Mouse (Mus musculus): ENCODE data around the gene Gjd3.

Gene Gjd3

DNA sequence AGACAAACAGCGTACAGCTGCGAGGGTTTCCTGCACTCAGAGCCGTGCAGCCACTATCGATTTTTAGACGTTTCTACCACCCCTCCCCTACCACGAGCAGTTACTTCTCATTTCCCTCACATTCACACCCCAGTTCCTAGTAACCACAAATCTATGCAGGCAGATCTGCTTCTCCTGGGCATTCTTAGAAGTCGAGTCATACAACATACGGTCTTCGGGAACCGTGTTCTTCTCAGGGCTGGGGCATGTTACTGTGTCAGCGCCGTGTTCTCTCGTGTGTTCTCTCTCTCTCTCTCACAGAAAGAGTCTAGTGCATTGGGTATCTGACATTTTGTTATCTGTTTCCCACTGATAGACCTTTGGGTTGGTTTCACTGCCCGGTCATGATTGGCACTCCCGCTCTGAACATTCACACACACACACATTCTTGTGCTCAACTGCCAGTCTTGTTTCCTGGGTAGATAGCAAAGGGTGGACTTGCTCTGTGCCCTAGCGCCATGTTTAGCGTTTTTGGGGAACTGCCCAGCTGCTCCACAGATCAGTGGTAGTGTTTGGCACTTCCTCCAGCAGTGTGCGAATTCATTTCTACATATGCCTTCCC is 34.7 kb downstream of the Gjd3 start:
- no peak for DNase-seq (ENCODE audit: low spot score in 2 of 2)

DNA sequence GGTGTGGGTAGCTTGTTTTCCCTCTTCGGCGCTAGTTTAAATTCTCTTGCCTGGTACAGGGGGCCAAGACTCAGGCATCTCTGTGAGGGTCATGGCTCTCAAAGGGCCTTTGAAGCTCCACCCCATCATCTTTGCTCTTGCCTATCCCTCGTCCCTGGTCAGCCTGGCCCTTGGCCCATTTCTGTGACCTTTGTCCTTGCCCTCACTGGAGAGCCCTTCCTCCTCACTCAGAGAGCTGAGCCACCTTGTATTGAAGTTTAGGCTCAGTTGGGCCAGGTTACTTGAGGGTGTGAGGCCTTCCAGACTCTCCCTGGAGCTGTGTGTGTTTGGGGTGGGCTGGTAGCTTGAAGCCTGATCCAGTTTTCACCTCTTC is 37.2 kb downstream of the Gjd3 start:
- no peak for DNase-seq (ENCODE audit: low spot score in 2 of 2)

DNA sequence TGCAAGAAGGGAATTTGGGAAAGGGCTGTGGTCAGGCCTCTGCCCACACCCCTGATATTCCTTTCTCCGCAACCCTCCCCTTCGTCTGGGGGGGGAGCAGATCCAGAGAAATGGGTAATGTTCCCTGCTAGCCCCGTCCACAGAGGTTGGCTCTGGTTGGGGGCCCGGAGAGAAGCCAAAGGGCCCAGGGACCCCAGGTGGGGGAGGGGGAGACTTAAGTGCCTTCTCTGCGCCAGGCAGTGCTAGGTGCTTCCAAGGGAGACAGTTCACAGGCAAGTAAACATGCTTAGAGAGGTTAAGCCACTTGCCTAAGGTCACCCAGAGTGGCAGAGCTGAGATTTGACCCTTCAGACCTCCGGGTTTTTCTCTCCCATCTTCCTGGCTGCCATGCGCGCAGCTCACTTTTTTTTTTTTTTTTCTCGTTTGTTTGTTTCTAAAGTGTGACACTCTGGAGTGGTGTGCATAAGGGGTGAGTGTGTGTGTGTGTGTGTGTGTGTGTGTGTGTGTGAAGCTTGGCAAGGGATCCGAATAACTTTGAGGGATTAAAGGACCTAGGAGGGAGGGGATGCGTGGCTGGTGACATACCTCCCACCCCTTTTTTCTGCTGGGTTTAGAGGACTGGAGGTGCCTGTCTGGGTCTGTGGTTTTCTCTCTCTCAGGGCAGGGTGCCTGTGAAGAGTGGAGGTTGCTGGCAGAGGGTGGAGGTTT is 37.8 kb downstream of the Gjd3 start:
- DNase-seq (ENCODE audit: low spot score in 2 of 2) = no peak

DNA sequence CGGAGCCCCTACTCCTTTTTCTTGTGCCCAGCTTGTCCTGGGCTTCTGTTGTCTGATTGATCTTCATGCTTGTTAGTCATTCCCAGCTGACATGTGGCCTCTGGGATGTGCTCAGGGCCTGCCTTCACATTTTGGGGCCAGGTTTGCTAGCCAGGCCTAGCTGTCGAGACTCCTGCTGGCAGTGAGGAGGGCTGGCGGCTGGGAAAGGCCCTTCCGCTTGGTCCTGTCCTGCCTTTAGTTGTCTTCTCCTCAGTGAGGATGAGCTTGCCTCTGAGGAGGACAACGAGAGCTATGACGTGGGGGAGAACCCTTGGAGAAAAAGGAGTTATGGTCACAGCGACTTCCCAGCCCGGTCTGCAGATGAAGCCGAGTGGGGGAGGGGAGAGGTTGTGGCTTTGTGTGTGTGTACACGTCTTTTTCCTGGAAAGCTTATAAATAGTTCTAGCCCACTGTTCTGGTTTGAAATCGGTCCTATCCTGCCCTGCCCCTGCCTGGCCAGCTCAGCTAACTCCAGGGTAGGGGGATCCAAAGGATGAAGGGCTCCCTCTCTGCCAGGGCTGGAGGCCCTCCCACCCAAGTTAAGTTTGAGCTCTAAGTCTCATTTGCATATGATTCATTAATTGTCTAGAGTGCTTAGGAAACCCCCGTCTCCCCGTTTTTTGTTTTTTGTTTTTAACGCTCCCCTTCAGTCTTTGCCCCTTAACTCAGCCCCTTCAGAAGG is 38.9 kb downstream of the Gjd3 start:
- DNase-seq (ENCODE audit: low spot score in 2 of 2) = no peak

DNA sequence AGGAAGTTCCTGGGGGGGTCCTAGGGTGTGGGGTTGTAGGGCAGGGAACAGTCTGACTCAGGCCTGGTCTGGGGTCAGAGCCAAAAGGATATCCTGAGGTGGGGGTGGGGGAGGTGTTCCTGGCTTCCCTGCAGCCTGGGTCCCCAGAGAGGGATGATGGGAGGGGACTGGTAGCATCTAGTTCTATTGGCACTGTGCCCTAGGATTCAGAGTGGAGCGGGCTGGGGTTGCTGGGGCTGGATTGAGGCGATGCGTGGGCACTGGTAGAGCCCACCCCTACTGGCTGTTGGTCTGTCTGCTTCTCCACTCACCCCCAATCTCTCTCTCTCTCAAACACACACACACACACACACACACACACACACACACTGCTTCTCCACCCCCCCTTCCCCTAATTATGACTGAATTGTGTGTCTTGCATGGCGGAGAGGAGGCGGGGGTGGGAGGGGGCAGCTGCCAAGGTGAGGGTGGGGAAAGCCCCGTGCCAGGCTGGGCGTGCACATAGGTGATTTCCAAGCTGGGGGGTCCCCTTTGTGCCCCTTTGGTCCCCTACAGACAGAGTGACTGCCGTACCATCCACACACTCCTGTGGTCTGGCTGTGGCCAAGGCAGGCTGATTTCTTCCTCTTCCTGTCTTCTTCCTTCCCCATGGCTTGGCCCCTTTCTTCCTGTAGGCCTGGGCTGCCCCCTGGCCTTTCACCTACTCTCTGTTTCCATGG is 39.7 kb downstream of the Gjd3 start:
- no peak for DNase-seq (ENCODE audit: low spot score in 2 of 2)

DNA sequence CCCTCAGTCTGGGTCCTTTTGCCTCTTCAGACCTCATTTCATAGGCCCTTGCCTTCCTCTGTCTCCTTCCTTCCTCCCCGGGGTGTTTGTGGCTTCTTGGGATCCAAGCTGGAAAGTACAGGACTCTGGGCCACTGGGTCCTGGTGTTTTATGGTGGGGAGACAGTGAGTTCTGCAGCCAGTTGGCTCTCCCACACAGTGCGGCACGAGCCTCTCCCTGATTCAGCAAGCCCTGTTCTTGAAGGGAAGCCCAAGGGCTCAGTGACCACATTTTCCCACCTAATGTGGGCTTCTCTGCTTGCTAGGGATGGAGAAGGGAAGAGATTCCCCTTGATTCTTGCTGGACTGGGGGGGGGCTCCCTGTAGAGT is 40.3 kb downstream of the Gjd3 start:
- no peak for DNase-seq (ENCODE audit: low spot score in 2 of 2)

DNA sequence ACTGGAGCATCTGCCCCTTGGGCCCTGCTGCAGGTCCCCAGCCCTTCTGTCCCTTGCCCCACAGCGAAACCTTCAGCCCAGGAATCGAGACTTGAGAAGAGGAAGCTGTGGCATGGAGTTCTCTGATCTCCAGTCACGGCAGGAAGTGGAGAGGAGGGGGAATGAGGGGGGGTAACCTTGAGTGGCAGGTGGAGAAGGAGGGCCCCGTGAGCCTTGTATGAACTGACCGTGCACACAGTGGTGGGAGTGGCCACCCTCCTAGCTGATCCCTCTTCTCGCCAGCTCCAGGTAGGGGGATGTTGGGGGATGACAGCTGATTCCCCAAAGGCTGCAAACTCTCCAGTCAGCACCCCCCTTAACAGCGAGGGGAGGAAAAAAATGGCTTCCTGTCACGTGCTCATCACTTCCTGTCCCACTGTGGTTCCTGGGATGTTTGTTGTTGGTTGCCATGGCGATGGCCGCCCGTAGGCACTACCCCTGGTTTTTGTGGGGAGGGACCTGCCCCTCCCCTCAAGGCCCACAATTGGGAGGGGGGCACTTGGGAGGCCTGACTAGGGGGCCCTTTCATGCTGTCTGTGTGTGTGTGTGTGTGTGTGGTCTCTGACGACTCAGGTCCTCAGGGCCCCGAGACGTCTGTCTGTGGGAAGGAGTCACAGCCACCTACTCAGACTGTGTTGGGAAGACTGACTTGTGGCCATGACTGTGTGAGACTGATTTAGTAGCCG is 40.8 kb downstream of the Gjd3 start:
- peak; percentile 73 to 79 for DNase-seq (ENCODE audit: low spot score in 2 of 2)

DNA sequence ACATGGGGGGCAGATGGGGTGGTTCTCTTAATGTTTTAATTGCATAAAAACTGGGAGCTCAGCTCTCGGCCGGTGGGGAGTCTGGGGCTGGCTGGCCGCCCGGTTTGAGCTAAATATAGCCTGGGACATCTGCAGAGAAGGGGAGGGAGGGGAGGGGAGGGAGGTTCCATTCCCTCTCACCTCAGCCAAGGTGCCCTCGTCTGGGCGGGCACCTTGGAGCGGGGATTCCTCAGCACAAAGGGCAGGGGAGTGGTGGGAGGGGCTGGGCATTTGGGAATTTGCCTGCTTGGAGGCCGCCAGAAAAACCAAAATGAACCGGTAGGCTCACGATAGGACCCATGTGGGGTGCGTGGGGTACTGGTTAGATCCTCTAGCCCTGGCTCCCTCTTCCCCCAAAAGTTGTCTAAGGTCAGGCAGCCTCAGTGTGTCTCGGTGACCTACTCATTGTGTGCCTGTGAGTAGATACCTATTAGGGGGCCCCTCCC is 41.4 kb downstream of the Gjd3 start:
- no peak for DNase-seq (ENCODE audit: low spot score in 2 of 2)

DNA sequence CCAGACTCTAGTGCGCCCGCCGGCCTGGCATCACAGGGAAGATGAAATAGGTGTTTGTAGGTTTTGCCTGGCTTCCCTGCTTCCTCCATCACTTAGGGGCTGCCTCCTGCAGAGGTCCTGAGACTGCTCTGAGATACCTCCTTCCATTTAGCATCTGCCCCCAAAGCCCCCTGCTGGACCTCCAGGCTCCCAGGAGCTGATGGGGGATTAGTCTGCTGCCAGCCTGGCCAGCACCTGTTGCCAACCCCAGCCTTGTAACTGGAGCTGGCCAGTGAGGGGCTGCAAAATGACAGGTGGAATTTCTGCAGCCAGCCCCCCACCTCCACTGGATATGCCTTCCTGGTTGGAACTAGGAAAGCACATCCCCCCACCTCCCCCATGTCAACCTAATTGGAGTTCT is 42.0 kb downstream of the Gjd3 start:
- no peak for DNase-seq (ENCODE audit: low spot score in 2 of 2)

DNA sequence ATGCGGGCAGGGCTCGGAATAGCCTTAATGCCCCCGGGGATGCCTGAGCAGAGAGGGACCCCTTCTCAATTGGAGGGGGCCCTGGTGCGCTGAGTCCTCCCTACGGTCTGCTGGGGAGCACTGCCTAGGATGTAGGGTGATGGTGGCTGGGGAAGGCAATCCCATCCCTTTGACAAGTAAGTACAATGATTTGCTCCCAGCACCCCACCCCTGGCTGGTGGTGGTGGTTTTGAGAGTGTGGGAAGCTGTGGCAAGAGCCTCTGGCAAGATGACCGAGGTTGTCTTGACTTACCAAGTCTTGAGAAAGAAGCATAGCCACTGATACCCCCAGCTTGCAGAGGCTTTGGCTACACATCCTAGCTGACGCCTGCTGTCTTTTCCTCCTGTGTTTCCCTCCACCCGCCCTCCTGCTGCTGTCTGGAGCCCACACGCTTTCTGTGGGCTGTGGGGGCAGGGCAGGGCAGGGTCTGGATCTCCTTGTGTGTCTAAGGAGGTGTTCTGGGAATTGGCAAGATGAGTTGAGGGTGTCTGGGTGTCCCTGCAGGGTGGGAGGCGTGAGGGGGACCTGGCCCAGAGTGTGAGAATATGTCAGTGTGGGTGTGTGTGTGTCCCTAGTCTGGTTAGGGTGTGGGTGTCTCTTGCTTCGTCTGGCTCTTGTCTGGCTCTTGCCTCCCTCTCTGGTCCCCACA is 42.7 kb downstream of the Gjd3 start:
- no peak for DNase-seq (ENCODE audit: low spot score in 2 of 2)

DNA sequence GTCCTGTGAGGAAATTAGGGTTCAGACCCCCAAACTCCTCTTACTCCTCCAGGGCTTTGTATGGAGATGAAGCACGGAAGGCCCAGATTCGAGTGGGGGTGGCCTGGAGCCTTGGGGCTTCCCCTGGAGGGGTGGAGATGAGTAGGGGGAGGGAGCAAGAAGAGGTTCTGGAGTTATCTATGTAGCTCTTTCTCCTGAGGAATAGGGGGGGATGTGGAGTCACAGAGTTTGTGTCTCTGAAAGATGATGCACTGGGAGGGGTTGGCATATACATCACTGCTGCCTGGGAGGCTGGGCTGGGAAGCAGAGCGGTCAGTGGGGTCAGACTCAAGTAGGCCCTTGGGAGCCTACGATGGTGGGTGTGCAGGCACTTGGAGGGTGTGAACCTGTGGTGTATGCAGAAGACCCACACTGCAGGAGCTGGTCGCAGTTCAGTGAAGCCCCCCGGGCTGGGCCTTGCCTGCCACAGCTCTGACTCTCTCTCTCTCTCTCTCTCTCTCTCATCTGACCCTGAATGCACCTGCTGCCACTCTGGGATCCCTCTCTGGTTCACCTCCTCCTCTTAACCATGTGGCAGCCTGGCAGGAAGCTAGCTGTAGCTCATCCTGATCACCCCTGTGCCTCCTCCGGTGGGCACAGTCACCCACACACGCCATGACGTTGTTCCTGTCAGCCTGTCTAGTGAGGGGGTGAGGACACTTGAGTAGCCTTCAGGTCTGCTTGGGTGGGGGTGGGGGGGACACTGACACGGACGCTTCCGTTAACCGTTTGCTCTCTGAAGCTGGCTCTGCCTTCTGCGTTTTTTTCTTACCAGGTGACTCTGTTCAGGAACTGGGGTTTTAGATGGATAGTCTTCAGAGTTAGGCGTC is 43.5 kb downstream of the Gjd3 start:
- DNase-seq (ENCODE audit: low spot score in 2 of 2) = no peak

DNA sequence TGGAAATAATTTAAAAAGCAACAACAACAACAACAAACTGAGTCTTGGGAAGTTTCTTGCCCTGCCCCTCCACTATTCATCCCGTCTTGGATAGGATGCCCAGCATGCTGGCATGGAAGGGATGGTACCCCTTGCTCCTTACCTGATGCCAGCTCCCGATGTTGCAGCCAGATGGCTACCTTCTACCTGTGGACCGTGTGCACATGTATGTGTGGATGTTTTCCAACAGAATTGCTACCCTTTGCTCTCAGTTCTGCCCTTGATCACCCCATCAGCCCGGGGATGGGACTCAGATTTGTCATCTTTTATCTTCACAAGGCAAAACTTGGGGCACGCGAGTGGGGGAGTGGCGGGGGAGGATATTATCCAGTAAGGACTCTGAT is 44.1 kb downstream of the Gjd3 start:
- no peak for DNase-seq (ENCODE audit: low spot score in 2 of 2)

DNA sequence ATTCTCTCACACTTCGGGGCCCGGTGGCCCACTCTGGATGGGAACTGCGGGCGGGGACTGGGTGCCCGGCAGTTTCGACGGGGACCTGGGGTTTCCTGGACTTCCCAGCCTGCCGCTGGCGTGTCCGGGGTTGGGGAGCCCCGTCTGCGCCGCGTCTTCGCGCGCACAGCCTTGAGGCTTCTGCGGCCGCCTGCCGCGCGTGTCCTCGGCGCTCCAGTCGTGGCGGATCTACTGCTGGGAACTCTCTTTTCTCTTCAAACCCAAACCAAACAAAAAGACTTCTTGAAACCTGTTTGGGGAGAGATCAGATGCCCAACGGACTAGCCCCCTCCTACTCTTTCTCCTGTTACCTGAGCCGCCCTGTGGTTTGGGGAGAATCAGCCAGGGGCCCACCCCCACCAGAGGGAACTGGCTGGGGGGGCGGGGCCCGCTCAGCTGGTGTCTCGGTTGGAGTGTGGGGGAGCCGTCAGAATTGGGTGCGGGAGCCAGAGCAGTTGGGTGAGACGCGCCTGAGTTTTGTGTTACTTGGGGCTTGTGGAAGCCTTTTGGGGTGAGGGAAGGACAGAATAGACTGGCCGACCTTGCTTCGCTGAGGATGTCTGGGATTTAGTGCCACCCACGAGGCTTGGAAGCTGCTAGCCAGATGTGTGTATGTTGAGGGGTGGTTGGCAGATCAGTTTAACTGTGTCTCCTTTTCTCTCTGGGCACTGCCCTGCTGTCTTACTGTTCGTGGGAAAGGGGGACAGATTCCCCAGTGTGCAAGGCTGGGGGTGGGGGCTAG is 44.7 kb downstream of the Gjd3 start:
- no peak for DNase-seq (ENCODE audit: low spot score in 2 of 2)

DNA sequence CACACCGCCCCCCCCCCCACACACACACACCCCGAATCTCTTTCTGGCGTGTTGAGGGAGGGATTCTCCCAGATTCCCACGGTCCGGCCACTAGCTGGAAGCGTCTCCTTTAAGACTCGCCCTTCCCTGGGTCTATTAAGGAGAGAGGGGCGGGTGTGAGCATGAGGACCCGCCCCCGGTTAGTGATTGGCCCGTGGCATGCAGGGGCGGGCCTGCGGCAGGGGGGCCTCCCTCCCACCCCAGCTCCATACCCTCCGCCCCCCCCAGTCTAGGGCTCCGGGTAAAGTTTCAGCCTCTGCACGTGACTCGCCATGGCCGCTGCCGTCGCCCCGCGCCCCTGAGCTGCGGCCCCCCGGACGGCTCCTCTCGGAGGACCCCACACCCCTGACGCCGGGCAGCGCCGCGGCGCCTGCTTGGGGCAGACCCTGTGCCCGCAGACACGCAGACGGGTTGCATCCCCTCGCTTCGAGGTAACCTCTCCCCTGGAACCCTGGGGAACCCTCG is 45.4 kb downstream of the Gjd3 start:
- peak; percentile 74 to 88 for DNase-seq (ENCODE audit: low spot score in 2 of 2)

DNA sequence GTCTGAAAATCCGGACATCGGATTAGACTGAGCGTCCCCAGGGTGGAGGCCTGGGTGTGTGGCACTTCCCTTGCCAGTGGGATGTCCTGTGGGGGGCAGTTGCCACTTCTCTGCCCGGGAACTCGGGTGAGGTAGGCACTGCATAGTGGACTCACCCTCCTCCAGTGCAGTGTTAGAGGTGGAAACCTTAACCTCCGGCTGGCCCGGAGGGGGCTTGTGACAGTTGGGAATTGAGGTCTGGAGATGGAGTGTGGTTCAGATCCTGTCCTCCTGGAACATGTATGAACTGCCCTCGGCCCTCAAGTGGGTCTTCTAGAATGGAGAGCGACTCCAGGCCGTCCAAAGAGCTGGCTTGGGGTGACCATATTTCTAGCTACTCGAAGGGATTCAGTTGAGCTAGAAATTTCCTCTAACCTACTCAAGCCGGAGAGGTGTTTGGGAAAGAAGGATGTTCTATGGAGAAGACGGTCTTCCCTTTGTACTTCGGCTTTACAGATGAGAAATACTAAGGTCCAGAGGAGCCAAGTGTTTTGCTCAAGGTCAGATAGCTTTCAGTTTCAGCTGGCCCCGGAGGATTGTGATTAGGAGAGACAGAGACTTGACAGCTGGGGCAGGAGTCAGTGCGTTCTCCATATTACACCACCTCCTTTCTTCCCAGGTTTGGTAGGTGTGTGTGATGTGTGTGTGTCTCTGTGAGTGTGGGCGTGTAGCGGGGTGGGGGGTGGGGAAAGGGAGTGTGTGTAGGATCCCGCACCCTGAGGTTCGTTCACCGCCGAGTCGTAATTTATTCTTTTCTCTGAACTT is 46.0 kb downstream of the Gjd3 start:
- DNase-seq (ENCODE audit: low spot score in 2 of 2) = no peak

DNA sequence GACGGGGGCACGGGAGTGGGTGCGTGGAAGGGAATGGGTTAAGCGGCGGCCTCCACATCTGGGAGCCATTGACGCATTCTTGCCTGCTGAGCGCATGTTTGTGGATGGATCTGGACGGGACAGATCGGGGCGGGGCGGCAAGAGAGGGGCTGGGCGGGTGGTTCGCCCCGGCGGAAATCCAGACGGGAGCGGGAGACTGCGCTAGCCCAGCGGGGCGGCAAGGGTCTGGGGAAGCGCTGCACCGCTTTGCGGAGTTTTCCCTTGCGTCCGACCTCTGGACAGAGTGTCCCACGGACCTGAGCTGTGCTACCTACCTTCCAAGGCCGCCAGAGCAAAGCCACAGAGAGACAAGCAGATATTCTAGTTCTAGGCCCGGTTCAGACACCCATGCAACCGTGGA is 46.6 kb downstream of the Gjd3 start:
- no peak for DNase-seq (ENCODE audit: low spot score in 2 of 2)

DNA sequence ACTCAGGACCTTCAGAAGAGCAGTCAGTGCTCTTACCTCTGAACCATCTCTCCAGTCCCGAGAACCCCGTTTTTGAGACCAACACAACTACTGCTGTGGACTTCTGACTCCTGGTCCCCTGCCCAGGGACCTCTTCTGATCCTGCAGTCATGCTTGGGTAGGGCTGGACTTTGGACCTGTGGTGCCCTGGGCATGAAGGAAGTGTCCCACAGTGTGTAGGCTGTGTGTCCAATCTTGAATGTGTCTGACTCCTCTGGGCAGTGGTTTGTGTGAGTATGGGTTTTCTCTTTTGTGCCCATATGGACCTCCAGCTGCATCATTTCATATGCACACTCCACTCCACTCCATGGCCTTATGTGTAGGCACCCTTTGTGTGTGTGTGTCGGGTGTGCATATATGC is 47.7 kb downstream of the Gjd3 start:
- DNase-seq (ENCODE audit: low spot score in 2 of 2) = no peak

DNA sequence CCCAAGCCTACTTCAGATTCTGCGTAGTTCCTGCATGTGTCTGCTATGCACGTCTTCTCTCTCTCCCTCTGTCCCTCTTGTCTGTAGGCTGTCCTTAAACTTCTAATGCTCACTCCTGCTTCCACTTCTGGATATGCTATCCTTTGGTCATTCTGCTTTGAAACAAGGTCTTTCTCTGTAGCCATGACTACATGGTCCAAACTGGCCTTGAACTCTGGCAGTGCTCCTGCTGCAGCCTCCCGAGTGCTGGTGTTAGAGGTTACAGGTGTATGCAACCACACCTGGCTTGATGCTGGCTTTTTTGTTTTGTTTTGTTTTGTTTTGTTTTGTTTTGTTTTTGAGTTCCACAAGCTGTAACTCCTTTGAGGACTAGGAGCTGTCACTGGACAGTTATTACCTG is 48.4 kb downstream of the Gjd3 start:
- DNase-seq (ENCODE audit: low spot score in 2 of 2) = no peak
